Mouse (Mus musculus) layer of hippocampus, postnatal 25 days (tissue): ENCODE measurements around the gene Ccdc157. TPM values are rescaled to one million over a fixed set of nuclear protein-coding genes. Genes with fewer than 3 reads are reported as not detected.
"Not testable (repeated sequence)": the region's sequence is repeated elsewhere in the genome, so short reads cannot be mapped to it uniquely, and the experiment has no call there.

ENCODE experiments used
- DNase-seq, 2 experiments: peaks; one replicate each; pipeline ENCODE4 v3.0.0; 2022; ENCODE audit warnings: mixed read lengths in 2 of 2, low spot score in 1 of 2; ENCODE audit errors: extremely low spot score in 1 of 2
- microRNA-seq, 2 experiments: library from miRNA; unstranded; fragments of <30 nt; microRNA quantifications; one replicate each; pipeline ENCODE4 v1.2.0; 2021
- total RNA-seq, 2 experiments: library from RNA; stranded (reverse); gene quantifications; 2 replicates each; pipeline ENCODE4 v1.2.3; 2021

The Ccdc157 gene
- total RNA-seq, 2 experiments from 2014 or later: 10.7 to 10.9 TPM

DNA sequence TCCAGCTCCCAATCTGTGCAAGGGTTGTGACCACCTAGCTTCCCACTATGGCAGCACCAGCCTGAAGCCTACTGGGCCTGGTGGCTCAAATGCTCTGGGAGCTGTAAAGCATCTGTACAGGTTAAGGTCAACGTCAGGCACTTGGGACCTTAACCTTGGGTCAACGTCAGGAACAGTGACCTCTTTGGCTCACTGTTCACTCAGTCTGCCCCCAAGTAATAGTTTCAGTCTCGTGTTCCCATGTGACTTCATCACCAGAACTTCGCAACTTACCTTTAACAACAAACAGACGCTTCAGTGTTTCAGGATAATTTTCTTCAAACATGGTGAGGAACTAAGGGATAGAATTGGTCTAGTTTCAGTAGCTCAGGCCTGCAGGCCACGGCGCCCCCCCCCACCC is 51.4 kb downstream of the Ccdc157 start:
- no peak for DNase-seq

GRCm38 (mm10) chr11:4107901-4108300 is 52.2 kb downstream of the Ccdc157 start:
- not testable (repeated sequence) for DNase-seq

GRCm38 (mm10) chr11:4105444-4105843 is 54.6 kb downstream of the Ccdc157 start:
- DNase-seq: no peak

DNA sequence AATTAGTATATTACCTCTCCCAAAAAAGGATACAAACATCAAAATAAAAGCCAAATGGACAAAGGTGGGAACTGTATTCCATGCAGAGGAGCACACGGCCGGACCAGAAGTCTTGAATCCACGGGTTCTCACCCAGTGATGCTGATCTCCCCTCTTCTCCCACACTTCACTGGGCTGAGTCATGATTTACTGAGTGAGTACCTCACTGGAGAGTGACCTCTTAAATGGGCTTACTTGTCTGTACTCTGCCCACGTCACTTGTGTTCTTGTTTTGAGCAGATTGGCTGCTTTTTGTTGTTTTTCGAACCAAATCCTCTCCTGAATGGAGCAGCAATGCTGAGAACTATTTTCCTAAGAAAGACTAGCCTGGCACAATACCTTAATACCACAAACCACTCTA is 55.1 kb downstream of the Ccdc157 start:
- DNase-seq: no peak

DNA sequence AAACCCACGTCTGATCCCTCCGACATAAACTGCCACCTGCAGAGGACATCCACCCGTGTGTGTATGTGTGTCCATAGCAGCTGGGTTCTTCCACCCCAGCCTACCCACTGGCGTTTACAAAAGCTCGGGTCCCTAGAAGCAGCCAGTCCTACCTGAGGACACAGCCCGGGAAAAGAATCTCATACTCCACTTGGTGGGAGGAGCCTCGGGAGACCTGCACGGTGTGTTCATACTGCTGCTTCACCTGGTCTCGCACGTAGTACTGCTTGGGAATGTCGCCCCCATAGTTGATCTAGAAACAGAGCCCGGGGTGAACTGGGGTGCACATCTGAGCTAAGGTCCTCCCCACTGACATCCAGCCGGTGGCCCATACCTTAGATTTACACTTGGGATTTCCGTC is 56.6 kb downstream of the Ccdc157 start:
- no peak for DNase-seq

DNA sequence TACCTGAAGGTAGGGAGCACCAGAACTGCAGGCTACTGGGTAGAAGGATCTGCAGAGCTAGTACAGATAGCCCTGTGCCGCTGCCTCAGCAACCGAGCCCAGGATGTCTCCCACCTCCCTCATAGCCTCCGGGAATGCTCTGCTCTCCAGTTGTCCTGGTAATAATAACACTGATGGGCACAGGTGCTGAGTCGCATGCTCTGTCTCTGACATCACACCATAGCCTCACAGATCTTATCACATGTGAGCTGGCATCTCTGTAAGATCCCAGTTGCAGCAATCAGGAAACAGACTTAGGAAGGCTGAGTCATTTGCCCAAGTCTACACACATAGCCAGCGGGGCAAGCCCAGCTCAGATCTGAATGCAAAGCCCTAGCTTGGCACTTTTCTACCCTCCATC is 58.2 kb downstream of the Ccdc157 start:
- no peak for DNase-seq

DNA sequence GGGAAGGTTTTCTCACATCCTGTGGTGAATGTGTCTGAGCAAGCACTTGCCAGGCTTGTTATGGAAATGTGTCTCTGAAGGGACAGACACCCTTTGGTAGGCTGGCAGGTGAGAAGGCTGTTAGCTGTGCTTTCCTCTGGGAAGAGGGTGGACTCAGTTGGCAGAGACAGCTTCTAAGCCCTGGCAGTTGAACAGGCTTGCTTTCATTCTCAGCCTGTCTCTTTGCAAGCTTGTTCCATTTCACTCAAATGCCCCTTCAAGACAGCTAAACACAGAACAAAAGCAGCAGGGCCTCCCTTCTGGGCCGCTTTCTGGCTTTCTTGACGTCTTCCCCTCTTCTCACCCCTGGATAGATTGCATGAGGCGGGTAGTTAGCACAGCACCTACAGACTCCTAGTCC is 60.6 kb downstream of the Ccdc157 start:
- no peak for DNase-seq

GRCm38 (mm10) chr11:4098816-4099215 is 61.3 kb downstream of the Ccdc157 start:
- no peak for DNase-seq

DNA sequence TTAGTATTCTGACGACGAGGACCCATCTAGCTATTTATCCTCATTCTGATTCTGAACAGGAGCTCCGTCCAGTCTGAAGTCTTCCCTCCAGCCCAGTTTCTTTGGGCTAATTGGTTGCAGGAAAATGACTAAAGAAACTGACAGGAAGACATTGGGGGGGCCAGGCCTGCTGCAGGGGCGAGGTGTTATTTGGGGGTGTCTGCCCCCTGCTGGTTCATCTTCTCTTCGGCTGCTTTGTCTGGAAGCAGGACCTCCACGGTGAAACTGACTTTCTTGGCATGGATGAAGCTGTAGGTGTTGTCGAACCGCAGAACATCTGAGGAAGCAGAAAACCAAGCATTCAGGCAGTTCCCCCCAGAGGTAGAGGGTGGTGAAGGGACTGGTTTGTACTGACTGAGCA is 62.0 kb downstream of the Ccdc157 start:
- DNase-seq: no peak

GRCm38 (mm10) chr11:4097091-4097621 is 62.9 kb downstream of the Ccdc157 start:
- peak in 1 of 2 experiments; percentile 21 for DNase-seq

- peak; percentile 91 to 92 for DNase-seq
Observed at GRCm38 (mm10) chr11:4096054-4096984, 63.8 kb downstream of the Ccdc157 start.

GRCm38 (mm10) chr11:4095171-4096053 is 64.7 kb downstream of the Ccdc157 start, which contains the start of gene Mtfp1:
Gene Mtfp1 (minus strand): TSS chr11:4095445.
- DNase-seq: peak; percentile 52 to 53

GRCm38 (mm10) chr11:4094378-4095170 is 65.5 kb downstream of the Ccdc157 start:
- peak; percentile 67 to 85 for DNase-seq

DNA sequence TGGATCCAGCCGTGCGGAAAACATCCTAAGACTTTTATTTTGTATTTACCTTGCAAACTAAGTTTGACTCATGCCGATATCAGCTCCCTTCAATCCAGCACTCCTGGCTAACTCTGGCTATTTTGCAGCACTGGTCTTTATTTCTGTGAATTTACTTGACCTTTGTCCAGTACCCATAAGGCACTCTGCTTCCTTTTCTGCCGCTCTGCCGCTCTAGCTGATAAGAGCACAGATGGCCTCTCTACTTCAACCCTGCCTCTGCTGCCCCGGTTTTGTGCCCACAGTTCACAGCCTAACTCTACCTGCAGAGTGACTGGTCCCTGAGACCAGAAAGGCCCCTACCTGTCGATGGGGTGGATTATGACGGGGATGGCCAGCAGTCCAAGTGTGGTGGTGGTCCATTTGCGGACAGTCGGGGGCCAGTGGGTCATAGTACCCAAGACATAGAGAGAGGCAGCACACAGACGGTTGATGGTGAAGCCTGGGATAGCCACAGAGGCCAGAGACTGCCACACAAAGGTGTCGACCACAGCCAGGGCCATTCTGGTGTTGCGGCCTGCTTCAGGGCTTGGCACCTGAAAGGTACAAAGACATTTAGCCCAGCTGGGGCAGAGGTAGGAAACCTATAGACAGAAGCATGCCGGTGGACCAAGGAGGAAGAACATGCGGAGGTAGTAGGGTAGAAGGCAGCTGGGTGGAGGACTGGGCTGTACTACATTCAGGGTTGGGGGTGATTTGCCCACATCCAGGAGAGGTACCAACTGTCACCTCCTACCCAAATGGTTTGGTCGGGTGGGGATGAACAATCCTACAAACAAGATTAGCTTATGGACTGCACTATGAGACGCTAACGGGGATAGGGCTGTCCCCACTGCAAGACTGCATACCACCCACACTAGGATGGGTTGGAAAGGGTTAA is 66.4 kb downstream of the Ccdc157 start:
- DNase-seq: no peak

Small RNA genes lying within 50 kb of the gene (microRNA-seq; reads per million reads assigned to microRNA genes)
- 1.1 to 3.6 reads per million in 2 experiments for gene Mir3060

Other genes starting within 250 kb of the Ccdc157 start
- 10 to 100 TPM; 16.8 to 18.0 TPM for gene Slc35e4, start 245.6 kb downstream of the Ccdc157 start, total RNA-seq
- gene Tcn2, start 228.1 kb downstream of the Ccdc157 start, total RNA-seq: 10 to 100 TPM; 19.0 to 19.2 TPM
- 10 to 100 TPM; 41.8 to 46.5 TPM for gene Pes1, start 196.3 kb downstream of the Ccdc157 start, total RNA-seq
- gene 4930556J24Rik, start 183.5 kb downstream of the Ccdc157 start, total RNA-seq: under 1 TPM in 1 of 2 experiments, not detected in 1; 0.22 TPM
- gene Gal3st1, start 176.7 kb downstream of the Ccdc157 start, total RNA-seq: 10 to 100 TPM; 22.4 to 22.8 TPM
- gene Sec14l4, start 128.8 kb downstream of the Ccdc157 start, total RNA-seq: under 1 TPM; 0.17 to 0.19 TPM
- 1 to 10 TPM; 1.6 to 1.9 TPM for gene Sec14l3, start 95.5 kb downstream of the Ccdc157 start, total RNA-seq
- 100 to 1,000 TPM; 109 to 126 TPM for gene Mtfp1, start 64.8 kb downstream of the Ccdc157 start, total RNA-seq
- 10 to 100 TPM; 57.2 to 59.4 TPM for gene Sec14l2, start 36.9 kb downstream of the Ccdc157 start, total RNA-seq
- gene Rnf215, start 25.1 kb downstream of the Ccdc157 start, total RNA-seq: 10 to 100 TPM; 31.1 to 31.2 TPM
- gene Sf3a1, start 57 bp upstream of the Ccdc157 start, total RNA-seq: 10 to 100 TPM; 68.8 to 69.2 TPM
- gene Tbc1d10a, start 26.5 kb upstream of the Ccdc157 start, total RNA-seq: 10 to 100 TPM; 29.2 to 32.7 TPM
- 1 to 10 TPM; 6.0 to 6.1 TPM for gene Castor1, start 57.9 kb upstream of the Ccdc157 start, total RNA-seq
- gene Osm, start 76.1 kb upstream of the Ccdc157 start, total RNA-seq: under 1 TPM in 1 of 2 experiments, not detected in 1; 0.12 TPM
- gene Lif, start 97.3 kb upstream of the Ccdc157 start, total RNA-seq: 1 to 10 TPM; 1.3 to 2.1 TPM